Mouse (Mus musculus) bone marrow, adult 2 months (tissue): ENCODE data around the gene Pepd.

Experiments used
- CTCF ChIP-seq: fragments of 200-500 bp; IDR thresholded peaks from 2 replicates; pipeline ENCODE4 v1.5.1; 2011; ENCODE audit warnings: low read length, control low read depth; ENCODE audit not compliant: control insufficient read depth, insufficient read depth
- POLR2A ChIP-seq: fragments of 200-500 bp; IDR thresholded peaks from 2 replicates; pipeline ENCODE4 v1.6.1; 2011; ENCODE audit warnings: low read depth, mild to moderate bottlenecking, control low read depth, low read length, borderline replicate concordance; ENCODE audit not compliant: control insufficient read depth

DNA sequence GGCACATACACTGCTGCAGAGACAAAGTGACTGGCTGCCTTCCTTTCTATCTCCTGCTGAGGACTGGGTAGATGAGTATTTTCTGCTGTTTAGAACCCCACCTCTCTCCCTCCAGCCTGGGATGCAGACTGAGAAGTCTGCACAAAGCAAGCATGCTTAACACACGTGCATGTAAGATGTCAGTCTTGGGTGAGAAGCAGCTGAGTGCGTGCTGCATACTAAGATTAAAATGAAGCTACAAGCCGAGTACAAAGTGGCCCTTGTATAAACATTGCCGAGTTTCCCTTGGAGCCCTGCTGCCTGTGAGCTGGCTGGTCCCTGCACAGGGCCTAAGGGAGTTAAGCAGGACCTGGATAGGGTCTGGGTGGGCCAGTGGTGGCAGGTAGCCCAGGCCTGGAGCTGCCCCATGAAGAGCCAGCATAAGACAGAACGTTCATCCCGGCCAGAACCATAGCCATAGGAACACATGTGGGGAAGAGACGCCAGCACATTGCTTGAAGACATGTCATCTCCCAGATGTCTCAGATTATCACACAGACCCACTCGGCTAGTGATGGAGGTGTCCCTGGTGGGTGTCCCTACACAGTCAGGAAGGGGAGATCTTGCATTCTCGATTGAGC, 115.7 kb downstream of the Pepd start:
- TF ChIP-seq POLR2A: no peak
- no peak for TF ChIP-seq CTCF
